Mouse (Mus musculus): ENCODE results near the gene Gnb1.

GRCm38 (mm10) chr4:155488232-155489025 is 2.7 kb upstream of the Gnb1 start:
- TF ChIP-seq CTCF (IDR thresholded peaks at IDR 0.05; ENCODE audit: low read depth) (no peak), EP300 (IDR thresholded peaks at IDR 0.05; ENCODE audit: low read depth) (no peak; the same call in 1 of the 2 replicates)

Measured in liver, embryonic 14.5 days (tissue).